Mouse (Mus musculus) neural tube, embryonic 11.5 days (tissue): ENCODE results near the gene Rcbtb2. TPM values are rescaled to one million over a fixed set of nuclear protein-coding genes. Genes with fewer than 3 reads are reported as not detected.
"Not testable (repeated sequence)": the region's sequence is repeated elsewhere in the genome, so short reads cannot be mapped to it uniquely, and the experiment has no call there.

Source experiments
- ATAC-seq: fragments of 200-750 bp; cut with Nextera tagmentation; 2 replicates; pipeline ENCODE4 v1.8.0; 2017; ENCODE audit warnings: moderate number of reproducible peaks, mild to moderate bottlenecking, moderate TSS enrichment, moderate library complexity; ENCODE audit not compliant: insufficient read depth, low FRiP score, low TSS enrichment
- DNase-seq: peaks from one replicate; pipeline ENCODE4 v3.0.0-alpha.2; 2015; ENCODE audit warnings: low spot score
- H3K27ac ChIP-seq: fragments of 300-500 bp; sonication (generic); 2 replicates; pipeline ENCODE4 v1.5.1; 2014; ENCODE audit warnings: low read depth, mild to moderate bottlenecking, low read length
- H3K27me3 ChIP-seq: fragments of 300-500 bp; sonication (generic); 2 replicates; pipeline ENCODE4 v1.6.1; 2014; ENCODE audit warnings: mild to moderate bottlenecking, low read length, mixed read lengths; ENCODE audit not compliant: control insufficient read depth, insufficient read depth
- H3K36me3 ChIP-seq: fragments of 300-500 bp; sonication (generic); 2 replicates; pipeline ENCODE4 v1.6.1; 2014; ENCODE audit warnings: mild to moderate bottlenecking, low read length, moderate library complexity, mixed read lengths; ENCODE audit not compliant: control insufficient read depth, insufficient read depth
- H3K4me1 ChIP-seq: fragments of 300-500 bp; sonication (generic); 2 replicates; pipeline ENCODE4 v1.6.1; 2014; ENCODE audit warnings: low read length, mixed read lengths; ENCODE audit not compliant: control insufficient read depth, insufficient read depth
- H3K4me2 ChIP-seq: fragments of 300-500 bp; sonication (generic); 2 replicates; pipeline ENCODE4 v1.6.1; 2014; ENCODE audit warnings: low read depth, mild to moderate bottlenecking, moderate library complexity
- H3K4me3 ChIP-seq: fragments of 300-500 bp; sonication (generic); 2 replicates; pipeline ENCODE4 v1.5.1; 2014; ENCODE audit warnings: low read depth, low read length
- H3K9ac ChIP-seq: fragments of 300-500 bp; sonication (generic); 2 replicates; pipeline ENCODE4 v1.6.1; 2014; ENCODE audit warnings: mild to moderate bottlenecking, low read length
- H3K9me3 ChIP-seq: fragments of 300-500 bp; sonication (generic); 2 replicates; pipeline ENCODE4 v1.6.1; 2016; ENCODE audit warnings: low read length; ENCODE audit not compliant: control insufficient read depth
- WGBS: fragments of 180-500 bp; shearing (Covaris S2); extraction: QIAGEN DNeasy Blood & Tissue Kit; methylation state at CpG from one replicate; pipeline ENCODE4 v1.1.7; 2014; 5-methylcytosine and 5-hydroxymethylcytosine counted together
- polyA plus RNA-seq: library from polyadenylated mRNA; unstranded; fragments of >200 nt; fragmentation: Nextera tagmentation; extraction: Ambion mirVana; gene quantifications from 2 replicates; pipeline ENCODE4 v1.2.1, GENCODE M21; 2014

The Rcbtb2 gene
- polyA plus RNA-seq, 1 experiment from 2014 or later: 167 TPM

DNA sequence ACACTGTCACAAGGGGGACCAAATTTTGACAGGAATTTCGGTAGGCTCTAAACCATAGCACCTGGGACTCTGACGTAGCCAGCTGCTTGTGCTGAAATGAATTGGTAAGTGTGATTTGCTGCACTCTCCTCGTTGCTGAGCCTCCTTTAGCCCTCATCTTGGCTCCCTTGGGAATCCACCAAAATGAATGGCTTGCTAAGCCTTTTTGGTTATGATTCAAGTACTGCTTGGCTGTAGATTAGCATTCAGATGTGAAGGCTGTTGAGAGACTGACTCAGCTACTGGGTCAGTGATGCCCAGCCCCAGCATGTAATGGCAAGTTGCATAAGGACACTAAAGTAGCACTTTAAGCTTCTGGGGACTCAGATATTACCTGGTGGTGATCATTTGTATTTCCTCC, 12.2 kb upstream of the Rcbtb2 start:
- Histone ChIP-seq H3K36me3 (no peaks in the 10 kb centered on the region), H3K4me2 (no peak overlapping the region), H3K27ac (no peak overlapping the region), H3K9me3 (no peaks in the 10 kb centered on the region), H3K4me3 (no peak overlapping the region), H3K9ac (no peak overlapping the region), H3K27me3 (no peaks in the 10 kb centered on the region), H3K4me1 (0 out of 2 replicates have a peak, but pooled peaks cover under 1% of the 10 kb centered on the region)
- 75% methylated on average over 3 of the region's 3 CpGs for WGBS
- no peak for DNase-seq
- no peak for ATAC-seq

DNA sequence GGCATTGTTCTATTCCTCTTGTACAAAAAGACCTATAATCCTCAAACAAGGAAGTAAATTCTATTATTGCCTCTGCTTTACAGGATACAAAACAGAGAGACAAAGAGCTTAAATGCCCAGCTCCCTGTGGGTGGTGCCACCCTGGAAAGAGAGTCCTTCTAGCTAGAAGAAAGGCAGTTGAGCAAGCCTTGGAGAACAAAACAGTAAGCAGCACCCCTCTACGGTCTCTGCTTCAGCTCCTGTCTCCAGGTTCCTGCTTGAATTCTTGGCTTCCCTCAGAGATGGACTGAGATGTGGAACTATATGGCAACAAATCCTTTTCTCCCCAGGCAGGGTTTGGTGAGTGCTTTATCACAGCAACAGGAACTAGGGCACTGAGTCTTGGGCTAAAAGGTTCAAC, 11.7 kb upstream of the Rcbtb2 start:
- ATAC-seq (no peak), DNase-seq (no peak)
- Histone ChIP-seq H3K27ac (no peak overlapping the region), H3K4me3 (no peak overlapping the region), H3K27me3 (no peaks in the 10 kb centered on the region), H3K36me3 (no peaks in the 10 kb centered on the region), H3K4me2 (no peak overlapping the region), H3K9ac (no peak overlapping the region), H3K9me3 (no peaks in the 10 kb centered on the region), H3K4me1 (no peaks in the 10 kb centered on the region)
- 60% methylated on average over 1 of the region's 1 CpGs for WGBS

DNA sequence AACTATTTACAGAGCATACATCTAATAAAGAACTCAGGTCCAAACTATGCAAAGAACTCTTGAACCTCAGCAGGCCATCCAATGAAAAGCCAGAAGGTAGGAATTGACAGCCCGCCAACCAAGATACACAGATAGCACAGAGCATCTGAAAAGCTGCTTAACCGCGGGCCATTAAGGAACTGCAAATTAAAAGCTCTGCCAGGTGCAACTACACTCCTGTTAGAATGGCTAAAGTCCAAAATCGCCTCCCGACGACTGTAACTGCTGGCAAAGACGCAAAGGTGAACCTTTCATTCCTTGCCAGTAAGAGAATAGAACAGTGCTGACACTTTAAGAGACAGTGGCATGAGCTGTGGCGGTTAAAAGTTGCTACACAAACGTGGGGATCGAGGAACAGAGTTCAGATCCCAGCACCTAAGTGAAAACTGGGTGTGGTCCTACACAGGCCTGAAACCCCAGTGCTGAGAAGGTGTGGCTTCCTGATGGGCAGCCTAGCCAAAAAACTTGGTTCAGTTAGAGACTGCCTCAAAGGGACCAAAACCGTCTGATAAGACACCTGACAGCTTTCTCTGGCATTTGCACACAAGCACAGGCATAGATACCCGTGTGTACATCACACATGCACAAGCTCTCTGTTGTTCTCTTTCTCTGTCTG, 10.5 kb upstream of the Rcbtb2 start:
- no peak for DNase-seq
- no peak overlapping the region for H3K27ac ChIP-seq
- no peak for ATAC-seq
- H3K4me2 ChIP-seq: no peak overlapping the region
- no peaks in the 10 kb centered on the region for H3K36me3 ChIP-seq
- no peak overlapping the region for H3K9ac ChIP-seq
- no peaks in the 10 kb centered on the region for H3K9me3 ChIP-seq
- WGBS: 75% methylated on average over 12 of the region's 12 CpGs
- H3K4me1 ChIP-seq: no peaks in the 10 kb centered on the region
- no peak overlapping the region for H3K4me3 ChIP-seq
- no peaks in the 10 kb centered on the region for H3K27me3 ChIP-seq

DNA sequence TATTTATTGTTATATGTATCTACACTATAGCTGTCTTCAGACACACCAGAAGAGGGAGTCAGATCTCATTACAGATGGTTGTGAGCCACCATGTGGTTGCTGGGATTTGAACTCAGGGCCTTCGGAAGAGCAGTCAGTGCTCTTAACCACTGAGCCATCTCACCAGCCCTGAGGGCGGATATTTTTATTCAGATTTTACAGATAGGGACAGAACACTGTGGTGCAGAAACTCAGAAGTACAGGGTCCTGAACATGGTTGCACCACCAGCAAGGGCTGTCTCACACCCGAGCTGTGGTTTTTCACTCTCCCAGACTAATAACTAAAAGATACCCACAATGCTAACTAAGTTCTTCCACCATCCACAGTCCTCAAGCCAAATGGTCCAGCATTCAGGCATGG, 7.9 kb upstream of the Rcbtb2 start:
- not testable (repeated sequence) for H3K9ac ChIP-seq, H3K4me2 ChIP-seq, ATAC-seq, H3K4me3 ChIP-seq, H3K27ac ChIP-seq, H3K4me1 ChIP-seq, DNase-seq, H3K9me3 ChIP-seq, H3K36me3 ChIP-seq, H3K27me3 ChIP-seq
- 95% methylated on average over 3 of the region's 3 CpGs for WGBS

DNA sequence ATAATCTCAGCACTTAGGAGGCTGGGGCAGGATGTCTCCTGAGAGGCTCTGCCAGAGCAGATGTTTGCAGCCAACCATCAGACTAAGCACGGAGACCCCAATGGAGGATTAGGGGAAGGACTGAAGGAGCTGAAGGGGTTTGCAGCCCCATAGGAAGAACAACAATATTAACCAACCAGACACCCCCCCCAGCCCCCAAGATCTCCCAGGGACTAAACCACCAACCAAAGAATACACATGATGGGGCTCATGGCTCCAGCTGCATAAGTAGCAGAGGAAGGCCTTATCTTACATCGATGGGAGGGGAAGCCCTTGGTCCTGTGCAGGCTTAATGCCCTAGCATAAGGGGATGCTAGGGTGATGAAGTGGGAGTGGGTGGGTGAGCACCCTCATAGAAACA, 6.5 kb upstream of the Rcbtb2 start:
- no peaks in the 10 kb centered on the region for H3K4me1 ChIP-seq
- no peaks in the 10 kb centered on the region for H3K36me3 ChIP-seq
- 74% methylated on average over 2 of the region's 2 CpGs for WGBS
- no peaks in the 10 kb centered on the region for H3K27me3 ChIP-seq
- no peak overlapping the region for H3K9ac ChIP-seq
- H3K9me3 ChIP-seq: no peaks in the 10 kb centered on the region
- no peak overlapping the region for H3K4me2 ChIP-seq
- no peak overlapping the region for H3K4me3 ChIP-seq
- DNase-seq (no peak), ATAC-seq (no peak)
- H3K27ac ChIP-seq: no peak overlapping the region

DNA sequence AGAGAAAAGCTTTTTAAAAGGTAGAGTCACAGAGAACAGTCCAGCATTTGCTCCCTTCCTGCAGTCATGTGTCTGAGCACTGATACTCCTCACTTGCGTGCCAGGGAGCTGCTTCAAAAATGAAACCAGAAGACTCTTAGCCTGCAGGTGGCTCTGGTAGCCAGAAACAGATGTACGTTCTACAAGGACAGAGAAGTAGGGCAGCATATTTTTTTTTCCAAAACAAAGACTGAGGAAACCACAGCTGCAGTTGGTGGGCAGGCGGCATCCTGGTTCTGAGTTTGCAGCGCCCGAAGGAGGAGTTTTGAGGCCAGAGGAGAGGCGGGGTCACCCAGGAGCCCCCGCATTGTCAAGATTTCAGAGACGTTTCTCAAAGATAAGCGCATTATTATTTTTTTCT, 5.9 kb upstream of the Rcbtb2 start:
- Histone ChIP-seq H3K27me3 (no peaks in the 10 kb centered on the region), H3K27ac (no peak overlapping the region), H3K9ac (no peak overlapping the region), H3K4me1 (no peaks in the 10 kb centered on the region), H3K4me3 (no peak overlapping the region), H3K4me2 (no peak overlapping the region), H3K36me3 (no peaks in the 10 kb centered on the region), H3K9me3 (no peaks in the 10 kb centered on the region)
- ATAC-seq (no peak), DNase-seq (no peak)
- WGBS: 71% methylated on average over 9 of the region's 9 CpGs

DNA sequence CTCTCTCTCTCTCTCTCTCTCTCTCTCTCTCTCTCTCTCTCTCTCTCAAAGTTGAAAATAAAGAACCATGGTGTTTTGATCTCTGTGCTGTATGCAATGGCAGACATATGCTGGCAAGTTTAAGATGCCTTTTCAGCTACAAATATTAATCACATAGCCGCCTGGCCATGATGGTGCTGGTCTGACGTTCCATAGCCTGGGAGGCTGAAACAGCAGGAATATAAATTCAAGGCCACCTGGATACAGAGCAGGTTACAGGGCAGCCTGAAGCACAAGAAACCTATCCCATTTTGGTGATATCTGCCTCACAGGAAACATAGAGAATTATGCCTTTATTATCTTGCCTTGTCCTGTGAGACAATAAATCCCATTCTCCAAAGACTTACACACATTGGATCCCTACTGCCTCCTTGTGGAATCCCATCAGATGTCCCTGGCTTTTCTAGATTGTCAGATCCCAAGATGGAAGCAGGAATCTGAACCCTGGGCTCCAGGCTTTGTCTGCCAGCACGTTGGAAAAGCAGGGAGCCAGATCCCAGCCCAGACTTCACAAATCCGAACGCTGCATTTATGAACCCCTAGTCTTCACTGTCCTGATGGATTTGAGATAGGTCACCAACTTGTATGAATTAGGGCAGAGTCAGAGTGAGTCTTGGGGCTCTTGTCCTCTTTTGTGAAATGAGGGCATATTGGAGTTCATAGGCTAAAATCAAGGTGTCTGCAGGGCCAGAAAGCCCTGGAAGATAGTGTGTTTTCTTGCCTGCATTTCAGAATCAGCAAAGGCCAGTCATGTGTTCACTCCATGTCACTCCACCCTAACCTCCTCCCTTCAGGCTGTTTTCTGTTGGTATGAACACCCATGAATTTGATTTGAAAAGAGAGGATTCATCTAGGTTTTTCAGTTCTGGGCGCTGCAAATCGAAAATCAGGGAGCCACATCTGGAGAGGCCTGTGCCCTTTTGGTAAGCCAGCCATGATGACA, 5.1 kb upstream of the Rcbtb2 start:
- no peak overlapping the region for H3K4me3 ChIP-seq
- no peaks in the 10 kb centered on the region for H3K4me1 ChIP-seq
- no peak overlapping the region for H3K27ac ChIP-seq
- 83% methylated on average over 7 of the region's 7 CpGs for WGBS
- H3K9ac ChIP-seq: no peak overlapping the region
- ATAC-seq (no peak), DNase-seq (no peak)
- H3K9me3 ChIP-seq: no peaks in the 10 kb centered on the region
- no peak overlapping the region for H3K4me2 ChIP-seq
- no peaks in the 10 kb centered on the region for H3K27me3 ChIP-seq
- H3K36me3 ChIP-seq: no peaks in the 10 kb centered on the region

DNA sequence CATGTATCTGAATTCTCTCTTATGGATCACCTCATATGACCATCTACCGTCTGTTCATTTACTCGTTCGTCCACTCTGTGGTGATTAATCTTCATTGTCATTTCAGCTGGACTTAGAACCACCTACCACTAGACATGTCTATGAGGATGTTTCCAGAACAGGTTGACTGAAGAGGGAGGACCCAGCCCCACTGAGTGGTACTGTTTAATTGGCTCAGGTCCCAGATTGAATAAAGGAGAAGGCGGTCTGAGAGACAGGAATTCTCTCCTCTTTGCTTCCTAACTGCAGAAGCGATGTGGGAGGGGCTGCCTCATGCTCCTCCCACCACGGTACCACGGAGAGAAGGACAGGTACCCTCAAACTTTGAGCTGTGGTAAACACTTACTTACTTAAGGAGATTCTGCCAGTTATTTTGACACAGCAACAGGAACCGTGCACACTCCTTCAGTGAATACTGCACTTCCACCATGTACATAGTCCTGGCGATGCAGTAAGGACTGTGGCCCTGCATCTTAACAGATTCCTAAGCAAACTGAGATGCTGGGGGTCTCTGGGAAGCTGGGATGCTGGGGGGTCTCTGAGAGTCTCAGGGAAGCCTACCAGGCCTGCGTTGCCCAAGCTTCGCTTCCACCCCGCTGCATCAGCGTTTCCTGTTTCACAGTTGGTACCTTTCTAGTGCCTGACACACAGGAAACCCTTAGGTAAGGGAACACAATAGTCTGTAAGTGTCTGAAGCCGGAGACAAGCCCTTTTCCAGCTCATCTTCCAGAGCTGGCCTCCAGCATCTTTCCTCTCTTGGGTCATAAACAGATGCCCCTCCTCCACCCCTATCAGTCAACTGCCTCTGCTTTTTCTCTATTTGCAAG, 4.1 kb upstream of the Rcbtb2 start:
- H3K9ac ChIP-seq: no peak overlapping the region
- no peak overlapping the region for H3K4me2 ChIP-seq
- H3K4me1 ChIP-seq: no peaks in the 10 kb centered on the region
- WGBS: 67% methylated on average over 14 of the region's 14 CpGs
- no peak for ATAC-seq
- no peak for DNase-seq
- no peaks in the 10 kb centered on the region for H3K27me3 ChIP-seq
- no peak overlapping the region for H3K4me3 ChIP-seq
- H3K27ac ChIP-seq: no peak overlapping the region
- H3K36me3 ChIP-seq: no peaks in the 10 kb centered on the region
- no peaks in the 10 kb centered on the region for H3K9me3 ChIP-seq
